Mouse (Mus musculus) spleen, adult 2 months (tissue): ENCODE results near the gene Nrl.

Source experiments
- CTCF ChIP-seq: fragments of 200-500 bp; IDR thresholded peaks from 2 replicates; pipeline ENCODE4 v1.5.1; 2011; ENCODE audit warnings: mild to moderate bottlenecking, inconsistent platforms; ENCODE audit not compliant: insufficient read depth, insufficient read length, insufficient replicate concordance; ENCODE audit errors: extremely low read depth
- POLR2A ChIP-seq: fragments of 200-500 bp; IDR thresholded peaks from 2 replicates; pipeline ENCODE4 v1.6.1; 2011; ENCODE audit warnings: low read depth, low read length, inconsistent platforms

- TF ChIP-seq CTCF, result no peak
- no peak for TF ChIP-seq POLR2A
Observed at GRCm38 (mm10) chr14:55571760-55572159, 47.0 kb upstream of the Nrl start.
